Mouse (Mus musculus) E14TG2a.4 (cell line): ENCODE data around the gene Tcf3.

Experiments used
- H3K27me3 ChIP-seq: 2 replicates; pipeline ENCODE4 v1.6.1; 2014; ENCODE audit warnings: low read length, control low read depth; ENCODE audit not compliant: insufficient read depth
- H3K36me3 ChIP-seq: 2 replicates; pipeline ENCODE4 v1.6.1; 2014; ENCODE audit warnings: low read length, control low read depth; ENCODE audit not compliant: insufficient read depth
- H3K4me1 ChIP-seq: replicated peaks from 2 replicates; pipeline ENCODE4 v1.6.1; 2014; ENCODE audit warnings: low read depth, low read length, control low read depth
- H3K4me3 ChIP-seq: replicated peaks from 2 replicates; pipeline ENCODE4 v1.5.1; 2014; ENCODE audit warnings: mild to moderate bottlenecking, low read length
- H3K9me3 ChIP-seq: 2 replicates; pipeline ENCODE4 v1.6.1; 2014; ENCODE audit warnings: low read length, control low read depth
- CTCF ChIP-seq: conservative IDR thresholded peaks from 2 replicates; pipeline ENCODE4 v1.5.1; 2014; ENCODE audit warnings: low read length
- NANOG ChIP-seq: IDR thresholded peaks from 2 replicates; pipeline ENCODE4 v1.6.1; 2014; ENCODE audit warnings: borderline replicate concordance, low read length, mixed read lengths
- POU5F1 ChIP-seq: IDR thresholded peaks from 2 replicates; pipeline ENCODE4 v1.6.1; 2014; ENCODE audit warnings: low read length, borderline replicate concordance

Tcf3 gene

DNA sequence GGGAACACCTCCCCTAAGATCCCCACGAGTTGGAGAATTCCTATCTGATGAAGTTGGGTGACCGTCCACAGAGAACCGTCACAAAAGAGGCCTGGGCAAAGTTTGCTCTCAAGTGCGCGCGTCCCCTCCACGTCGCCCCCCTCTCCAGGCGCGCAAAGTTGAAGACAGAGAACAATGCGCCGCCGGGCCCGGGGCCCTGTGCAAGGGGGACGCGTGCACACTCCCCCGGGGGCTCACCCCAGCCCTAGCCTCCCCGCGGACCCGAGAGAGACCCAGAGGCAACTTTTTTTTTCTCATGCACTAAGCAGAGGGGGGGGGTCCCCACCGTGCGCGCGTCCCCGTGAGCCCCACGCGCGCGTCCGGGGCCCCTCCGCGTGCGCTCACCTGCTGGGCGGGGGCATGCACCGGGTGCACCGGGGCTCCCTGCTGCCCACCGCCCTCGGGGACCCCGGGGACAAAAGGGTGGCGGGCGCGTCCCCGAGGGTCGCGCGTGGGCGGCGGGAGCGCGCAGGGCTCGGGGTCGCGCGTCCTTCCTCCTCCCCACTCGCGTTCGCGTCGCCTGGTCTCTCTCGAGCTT lies 423 bp downstream of the Tcf3 start:
- peak overlapping the region; percentile 99 for H3K4me3 ChIP-seq
- H3K4me1 ChIP-seq: peaks cover 79% of the 10 kb centered on the region
- TF ChIP-seq POU5F1: no peak
- TF ChIP-seq NANOG: no peak
- no peak for TF ChIP-seq CTCF
- peaks cover 34% of the 10 kb centered on the region for H3K36me3 ChIP-seq
- H3K27me3 ChIP-seq: no peaks in the 10 kb centered on the region
- H3K9me3 ChIP-seq: no peaks in the 10 kb centered on the region

DNA sequence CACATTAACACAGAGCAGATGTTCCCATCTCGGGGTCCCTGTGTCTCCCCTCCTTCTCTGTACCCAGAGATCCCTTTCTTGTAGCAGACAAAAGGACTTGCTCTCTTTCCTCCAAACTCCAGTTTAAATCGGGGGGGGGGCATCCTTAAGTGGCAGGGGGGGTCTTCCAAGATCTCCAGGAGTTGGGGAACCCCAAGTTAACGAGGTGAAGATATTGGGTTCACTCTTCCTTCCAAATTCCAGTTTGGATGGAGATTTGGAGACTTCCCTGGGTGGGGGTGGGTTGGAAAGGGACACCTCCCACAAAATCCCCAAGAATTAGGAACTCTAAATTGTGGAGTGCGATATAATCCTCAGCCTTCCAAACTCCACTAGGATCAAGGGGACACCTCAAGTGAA lies 1.1 kb downstream of the Tcf3 start:
- Histone ChIP-seq H3K9me3 (no peaks in the 10 kb centered on the region), H3K4me1 (peaks cover 80% of the 10 kb centered on the region), H3K36me3 (peaks cover 40% of the 10 kb centered on the region), H3K4me3 (peak overlapping the region; percentile 99), H3K27me3 (no peaks in the 10 kb centered on the region)
- no peak for TF ChIP-seq POU5F1
- no peak for TF ChIP-seq NANOG
- no peak for TF ChIP-seq CTCF

DNA sequence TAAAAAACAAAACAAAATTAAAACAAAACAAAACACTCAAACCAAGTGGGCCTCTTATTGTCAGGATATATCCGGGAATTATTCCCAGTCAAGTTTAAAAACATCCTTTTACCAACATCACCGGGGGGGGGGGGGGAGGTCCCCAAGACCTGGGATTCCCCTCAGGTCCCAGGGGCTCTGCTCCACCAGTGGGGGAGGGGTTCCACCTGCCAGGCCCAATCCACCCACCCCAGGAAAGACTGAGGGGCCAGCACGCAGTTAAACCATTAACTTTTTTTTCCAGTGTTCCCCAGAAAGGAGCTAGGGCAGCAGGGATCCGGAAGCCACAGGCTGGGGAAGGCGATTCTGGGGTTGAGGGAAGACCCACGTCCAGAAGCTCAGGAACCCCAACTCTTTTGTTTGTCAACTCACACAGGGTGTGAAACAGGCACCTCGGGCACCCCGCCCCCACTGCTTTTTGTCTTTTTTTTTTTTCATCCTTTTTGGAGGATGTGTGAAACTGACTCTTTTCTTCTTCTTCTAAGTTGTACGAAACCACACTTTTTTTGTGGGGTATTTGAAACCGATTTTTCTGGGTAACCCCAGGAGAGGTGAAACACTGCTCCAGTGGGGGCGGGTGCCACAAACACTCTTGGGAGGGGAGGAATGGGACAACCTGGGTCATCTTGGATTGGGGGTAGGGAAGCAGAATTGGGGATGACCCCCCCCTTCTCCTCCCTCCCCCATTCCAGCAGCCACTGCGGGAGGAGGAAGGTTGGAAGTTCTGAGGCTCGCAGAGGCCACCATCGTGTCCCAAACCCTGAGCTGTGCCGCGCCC lies 1.7 kb downstream of the Tcf3 start:
- Histone ChIP-seq H3K9me3 (no peaks in the 10 kb centered on the region), H3K4me1 (peaks cover 78% of the 10 kb centered on the region), H3K4me3 (peak overlapping the region; percentile 99), H3K27me3 (no peaks in the 10 kb centered on the region), H3K36me3 (peaks cover 46% of the 10 kb centered on the region)
- no peak for TF ChIP-seq NANOG
- no peak for TF ChIP-seq POU5F1
- no peak for TF ChIP-seq CTCF

DNA sequence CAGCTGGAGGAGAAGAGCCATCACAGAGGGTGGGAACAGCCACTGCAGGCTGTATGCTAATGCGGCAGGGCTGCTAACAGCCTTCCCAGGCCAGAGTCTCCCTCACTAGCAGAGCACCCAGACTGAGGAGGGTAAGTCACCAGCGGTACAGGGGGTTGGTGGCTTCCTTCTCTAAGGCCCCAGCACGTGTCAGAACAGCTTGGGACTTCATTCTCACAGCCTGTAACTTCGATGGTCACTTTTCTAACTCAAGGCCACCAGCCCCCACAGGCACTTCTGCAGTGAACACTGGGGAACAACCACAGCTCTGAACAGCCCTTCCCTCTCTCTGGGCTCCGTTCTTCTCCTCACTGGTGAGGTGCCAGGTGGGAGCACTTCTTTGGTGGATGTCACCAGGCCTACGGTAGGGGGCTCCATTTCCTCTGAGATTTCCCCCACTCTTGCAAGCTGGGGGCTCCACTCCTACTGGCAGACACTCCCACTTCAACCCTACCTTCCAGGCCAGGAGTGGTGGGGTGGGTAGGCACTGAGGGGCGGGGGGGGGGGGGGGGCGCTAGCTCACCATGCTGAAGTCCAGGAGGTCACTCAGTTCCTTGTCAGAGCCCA lies 3.0 kb downstream of the Tcf3 start:
- peaks cover 70% of the 10 kb centered on the region for H3K4me1 ChIP-seq

DNA sequence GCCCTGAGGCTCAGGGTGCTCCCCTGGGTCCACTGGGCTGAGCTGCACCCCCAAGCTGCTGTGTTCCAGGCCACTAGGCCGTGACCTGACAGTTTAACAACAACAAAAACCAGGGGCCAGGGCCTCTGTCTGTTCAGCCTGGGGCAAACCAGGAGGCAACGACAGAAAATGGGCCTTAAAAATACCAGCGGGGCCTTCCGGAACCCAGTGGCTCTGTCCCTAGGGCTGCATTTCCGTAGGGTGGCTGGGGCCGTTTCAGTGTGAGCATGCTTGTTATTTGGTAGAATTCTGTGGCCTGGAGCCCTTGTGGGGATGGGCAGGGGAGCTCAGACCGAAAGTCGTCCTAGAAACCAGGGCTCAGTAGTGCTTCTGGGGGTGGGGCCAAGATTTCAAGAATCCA lies 3.6 kb downstream of the Tcf3 start:
- no peaks in the 10 kb centered on the region for H3K27me3 ChIP-seq
- no peak for TF ChIP-seq NANOG
- no peak for TF ChIP-seq POU5F1
- no peak for TF ChIP-seq CTCF

More for the DNA sequence above, 3.0 kb downstream of the Tcf3 start:
- Histone ChIP-seq H3K4me3 (peak overlapping the region; percentile 35), H3K9me3 (no peaks in the 10 kb centered on the region), H3K36me3 (peaks cover 59% of the 10 kb centered on the region), H3K27me3 (no peaks in the 10 kb centered on the region)
- no peak for TF ChIP-seq CTCF
- no peak for TF ChIP-seq NANOG
- TF ChIP-seq POU5F1: no peak

DNA sequence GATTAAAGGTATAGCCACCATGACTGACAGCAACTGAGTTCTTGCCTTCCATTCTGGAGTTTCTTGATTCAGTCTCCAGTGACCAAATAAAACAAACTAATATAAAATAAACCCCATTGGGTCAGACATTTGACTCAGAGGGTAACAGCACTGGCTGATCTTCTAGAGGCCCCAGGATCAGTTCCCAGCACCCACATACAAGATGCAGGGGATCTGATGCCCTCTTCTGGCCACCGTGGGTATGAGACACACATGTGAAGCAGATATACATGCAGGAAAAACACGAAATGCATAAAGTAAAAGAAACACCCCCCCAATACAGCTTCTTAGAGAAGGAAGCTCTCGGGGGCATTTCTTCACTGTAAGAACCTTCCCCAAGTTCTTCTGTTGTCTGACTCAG lies 8.4 kb downstream of the Tcf3 start:
- no peaks in the 10 kb centered on the region for H3K9me3 ChIP-seq
- H3K36me3 ChIP-seq: peaks cover 95% of the 10 kb centered on the region
- H3K4me1 ChIP-seq: peaks cover 68% of the 10 kb centered on the region
- no peaks in the 10 kb centered on the region for H3K27me3 ChIP-seq
- H3K4me3 ChIP-seq: no peak overlapping the region
- TF ChIP-seq CTCF (peak; percentile 35), NANOG (no peak)

More for the DNA sequence above, 3.6 kb downstream of the Tcf3 start:
- H3K4me1 ChIP-seq: peaks cover 64% of the 10 kb centered on the region
- no peaks in the 10 kb centered on the region for H3K9me3 ChIP-seq
- peaks cover 66% of the 10 kb centered on the region for H3K36me3 ChIP-seq
- H3K4me3 ChIP-seq: peak overlapping the region; percentile 6

DNA sequence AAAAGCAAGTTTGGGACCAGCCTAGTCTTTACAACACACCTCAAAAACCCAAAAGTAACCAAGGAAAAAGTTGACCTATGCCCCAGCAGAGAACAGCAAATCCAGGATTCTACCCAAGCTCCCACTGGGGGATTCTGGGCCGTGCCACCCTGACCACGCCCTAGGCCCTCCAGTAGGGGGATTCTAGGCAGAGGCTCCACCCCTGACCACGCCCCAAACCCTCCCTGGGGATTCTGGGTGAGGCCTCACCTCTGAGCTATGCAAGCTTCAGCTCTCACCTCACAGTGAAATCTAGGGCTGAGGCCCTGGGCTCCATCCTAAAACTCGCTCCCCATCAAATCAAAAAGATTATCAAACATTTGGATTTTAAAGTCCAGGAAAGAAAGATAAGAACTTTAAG lies 9.9 kb downstream of the Tcf3 start:
- H3K27me3 ChIP-seq: no peaks in the 10 kb centered on the region
- TF ChIP-seq POU5F1 (no peak), NANOG (no peak), CTCF (no peak)
- H3K36me3 ChIP-seq: peaks cover 95% of the 10 kb centered on the region
- H3K4me3 ChIP-seq: peak overlapping the region; percentile 41
- no peaks in the 10 kb centered on the region for H3K9me3 ChIP-seq
- H3K4me1 ChIP-seq: peaks cover 69% of the 10 kb centered on the region

DNA sequence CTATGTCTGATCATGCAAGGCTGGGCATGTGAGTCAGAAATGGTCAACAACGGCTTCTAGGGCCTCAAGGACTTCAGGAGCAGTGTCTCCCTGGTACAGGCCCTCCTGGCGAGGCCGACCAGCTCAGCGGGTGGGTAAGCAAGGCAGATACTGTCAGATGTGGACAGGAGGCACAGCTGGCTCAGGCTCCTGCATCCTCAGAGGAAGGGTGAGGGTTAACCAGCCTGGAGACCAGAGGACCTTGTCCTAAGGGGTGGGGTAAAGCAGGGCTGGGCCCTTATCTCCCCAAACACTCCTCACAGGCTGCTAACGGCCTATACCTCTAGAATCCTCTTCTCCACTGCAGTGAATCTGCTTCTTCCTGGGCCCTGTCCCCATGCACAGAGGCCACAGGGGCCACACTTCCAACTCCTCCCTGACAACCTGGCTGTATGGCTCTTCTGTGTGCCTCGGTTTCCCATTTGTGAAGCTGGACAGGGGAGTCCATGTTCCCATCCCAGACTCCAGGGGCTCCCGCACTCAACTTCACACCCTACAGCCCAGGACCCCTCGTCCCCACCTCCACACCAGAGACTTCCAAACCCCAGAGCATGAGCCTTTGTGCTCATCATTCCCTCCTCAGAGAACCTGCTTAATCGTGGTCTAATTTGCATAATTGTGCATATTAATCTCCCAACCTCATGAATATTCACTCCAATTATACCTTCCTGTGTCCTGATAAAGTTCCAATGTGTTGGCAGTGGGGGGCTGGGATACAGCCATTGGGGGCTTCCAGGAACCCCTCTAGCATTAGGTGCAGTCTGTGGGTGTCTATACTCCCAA lies 11.6 kb downstream of the Tcf3 start:
- TF ChIP-seq NANOG (no peak), CTCF (no peak), POU5F1 (no peak)
- Histone ChIP-seq H3K4me1 (peaks cover 75% of the 10 kb centered on the region), H3K9me3 (no peaks in the 10 kb centered on the region), H3K36me3 (peaks cover 95% of the 10 kb centered on the region), H3K27me3 (no peaks in the 10 kb centered on the region), H3K4me3 (no peak overlapping the region)
